Mouse (Mus musculus) lung, postnatal 0 days (tissue): ENCODE data around the gene Pde8b. TPM values are rescaled to one million over a fixed set of nuclear protein-coding genes. Genes with fewer than 3 reads are reported as not detected.
A peak's percentile ranks its signal among the peaks of the same experiment; 100 is the strongest.

Experiments used
- ATAC-seq: fragments of 200-750 bp; cut with Nextera tagmentation; 2 replicates; pipeline ENCODE4 v1.8.0; 2017; ENCODE audit warnings: moderate library complexity
- DNase-seq: peaks from one replicate; pipeline ENCODE4 v3.0.0-alpha.2; 2016; ENCODE audit warnings: low spot score
- H3K27ac ChIP-seq: fragments of 300-500 bp; sonication (generic); 2 replicates; pipeline ENCODE4 v1.5.1; 2014; ENCODE audit warnings: antibody characterized with exemption, mild to moderate bottlenecking, low read length, mixed read lengths
- H3K27me3 ChIP-seq: fragments of 300-500 bp; sonication (generic); replicated peaks from 2 replicates; pipeline ENCODE4 v1.6.1; 2014; ENCODE audit warnings: low read length, mixed read lengths; ENCODE audit not compliant: insufficient read depth
- H3K36me3 ChIP-seq: fragments of 300-500 bp; sonication (generic); 2 replicates; pipeline ENCODE4 v1.6.1; 2014; ENCODE audit warnings: low read length, mixed read lengths; ENCODE audit not compliant: insufficient read depth
- H3K4me1 ChIP-seq: fragments of 300-500 bp; sonication (generic); 2 replicates; pipeline ENCODE4 v1.6.1; 2014; ENCODE audit warnings: antibody characterized with exemption, low read depth, low read length, mixed read lengths; ENCODE audit not compliant: insufficient read depth
- H3K4me2 ChIP-seq: fragments of 300-500 bp; sonication (generic); replicated peaks from 2 replicates; pipeline ENCODE4 v1.6.1; 2014; ENCODE audit warnings: low read depth, mild to moderate bottlenecking, low read length, moderate library complexity, mixed read lengths
- H3K4me3 ChIP-seq: fragments of 300-500 bp; sonication (generic); 2 replicates; pipeline ENCODE4 v1.5.1; 2014; ENCODE audit warnings: low read depth, low read length
- H3K9ac ChIP-seq: fragments of 300-500 bp; sonication (generic); replicated peaks from 2 replicates; pipeline ENCODE4 v1.6.1; 2014; ENCODE audit warnings: low read depth, mild to moderate bottlenecking
- H3K9me3 ChIP-seq: fragments of 300-500 bp; sonication (generic); 2 replicates; pipeline ENCODE4 v1.6.1; 2016; ENCODE audit warnings: low read length, mixed read lengths
- CTCF ChIP-seq: IDR thresholded peaks from 2 replicates; pipeline ENCODE4 v1.5.1; 2016; ENCODE audit warnings: antibody characterized with exemption, mild to moderate bottlenecking
- EP300 ChIP-seq: IDR thresholded peaks from 2 replicates; pipeline ENCODE4 v1.6.1; 2016; ENCODE audit warnings: antibody characterized with exemption, mild to moderate bottlenecking, control low read depth
- WGBS: fragments of 180-500 bp; shearing (Covaris S2); extraction: QIAGEN DNeasy Blood & Tissue Kit; methylation state at CpG from one replicate; pipeline ENCODE4 v1.1.7; 2014; 5-methylcytosine and 5-hydroxymethylcytosine counted together
- polyA plus RNA-seq: library from polyadenylated mRNA; unstranded; fragments of >200 nt; fragmentation: Nextera tagmentation; extraction: Ambion mirVana; gene quantifications from 2 replicates; pipeline ENCODE4 v1.2.1, GENCODE M21; 2015

Gene Pde8b
- polyA plus RNA-seq, 1 experiment from 2014 or later = 18.1 TPM

DNA sequence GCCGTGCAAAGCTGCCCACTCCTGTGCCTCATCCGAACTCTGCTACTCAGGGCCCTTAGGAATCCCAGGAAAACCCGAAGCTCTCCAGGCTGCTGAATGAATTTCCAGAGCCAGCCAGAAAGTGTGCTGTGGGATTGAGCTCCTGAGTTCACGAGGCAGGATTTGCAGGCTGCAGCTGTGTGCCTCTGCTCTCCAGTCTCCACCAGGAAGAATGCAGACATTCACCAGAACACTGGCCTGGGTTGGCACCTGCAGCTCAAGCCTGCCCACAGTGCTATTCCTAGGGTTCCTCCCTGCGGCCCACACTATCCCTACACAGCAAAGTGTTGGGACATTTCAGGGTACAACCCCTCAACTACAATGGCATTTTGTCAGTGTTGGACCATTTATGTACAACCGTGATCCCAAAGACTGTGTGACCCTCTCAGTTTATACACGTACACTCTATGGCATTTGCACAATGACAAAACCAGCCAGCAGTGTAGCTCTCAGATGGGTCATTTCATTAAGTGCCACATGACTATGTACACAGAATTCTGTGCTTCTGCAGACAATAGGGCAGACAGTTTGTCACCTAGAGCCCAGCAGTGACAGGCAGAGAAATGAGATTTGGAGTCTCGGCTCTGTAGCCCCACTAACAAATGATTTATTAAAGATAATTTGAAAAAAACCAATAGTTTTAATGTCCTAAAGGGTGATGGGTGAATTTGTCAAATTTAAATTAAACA is 176.5 kb downstream of the Pde8b start:
- 57% methylated on average over 8 of the region's 8 CpGs for WGBS
- H3K36me3 ChIP-seq = no peaks in the 10 kb centered on the region
- DNase-seq (no peak), ATAC-seq (no peak)
- TF ChIP-seq EP300 (no peak), CTCF (no peak)
- H3K4me3 ChIP-seq = no peak overlapping the region
- no peaks in the 10 kb centered on the region for H3K4me1 ChIP-seq
- H3K27me3 ChIP-seq = no peaks in the 10 kb centered on the region
- H3K4me2 ChIP-seq = no peak overlapping the region
- H3K9ac ChIP-seq = no peak overlapping the region
- no peaks in the 10 kb centered on the region for H3K9me3 ChIP-seq
- no peak overlapping the region for H3K27ac ChIP-seq

- DNase-seq (no peak), ATAC-seq (no peak)
- Histone ChIP-seq H3K27me3 (no peaks in the 10 kb centered on the region), H3K4me2 (no peak overlapping the region), H3K4me1 (no peaks in the 10 kb centered on the region), H3K36me3 (no peaks in the 10 kb centered on the region), H3K9ac (no peak overlapping the region), H3K4me3 (no peak overlapping the region), H3K27ac (no peak overlapping the region), H3K9me3 (no peaks in the 10 kb centered on the region)
- TF ChIP-seq CTCF = peak; percentile 46
- no peak for TF ChIP-seq EP300
Measured at GRCm38 (mm10) chr13:95070268-95070667, 179.9 kb downstream of the Pde8b start.

DNA sequence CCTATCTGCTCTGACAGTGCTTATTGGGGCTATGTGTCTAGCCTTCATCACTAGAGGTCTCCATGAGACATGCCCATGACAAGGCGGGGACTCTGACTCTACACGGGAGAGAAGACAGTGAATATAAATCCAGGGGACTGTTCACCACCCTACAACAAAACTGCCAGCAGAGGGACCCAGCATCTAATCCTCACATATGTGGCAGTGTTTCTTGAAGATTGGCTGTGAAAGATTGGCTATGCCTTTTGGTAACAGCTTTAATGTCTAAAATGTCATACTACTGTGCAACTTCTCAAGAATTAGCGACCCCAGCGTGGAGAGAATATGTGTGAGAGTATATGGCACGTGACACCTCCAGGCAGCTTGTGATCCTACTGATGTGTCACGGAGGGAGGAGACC is 182.3 kb downstream of the Pde8b start:
- 58% methylated on average over 6 of the region's 6 CpGs for WGBS
- Histone ChIP-seq H3K4me3 (no peak overlapping the region), H3K4me1 (no peaks in the 10 kb centered on the region), H3K9me3 (no peaks in the 10 kb centered on the region), H3K27ac (no peak overlapping the region), H3K4me2 (no peak overlapping the region), H3K9ac (no peak overlapping the region), H3K27me3 (no peaks in the 10 kb centered on the region), H3K36me3 (no peaks in the 10 kb centered on the region)
- DNase-seq (peak; percentile 34), ATAC-seq (peak; percentile 17; the same call in 1 of the 2 replicates)
- TF ChIP-seq EP300 = no peak
- TF ChIP-seq CTCF = peak; percentile 61

- 50% methylated on average over 4 of the region's 4 CpGs for WGBS
Measured at GRCm38 (mm10) chr13:95063390-95064017, 186.6 kb downstream of the Pde8b start.

GRCm38 (mm10) chr13:95058885-95059284 is 191.3 kb downstream of the Pde8b start:
- H3K36me3 ChIP-seq = no peaks in the 10 kb centered on the region
- ATAC-seq (no peak), DNase-seq (no peak)
- H3K9me3 ChIP-seq = no peaks in the 10 kb centered on the region
- no peak overlapping the region for H3K9ac ChIP-seq
- H3K4me3 ChIP-seq = no peak overlapping the region
- 70% methylated on average over 4 of the region's 4 CpGs for WGBS
- no peaks in the 10 kb centered on the region for H3K27me3 ChIP-seq
- H3K27ac ChIP-seq = no peak overlapping the region
- H3K4me2 ChIP-seq = no peak overlapping the region
- H3K4me1 ChIP-seq = no peaks in the 10 kb centered on the region
- TF ChIP-seq CTCF = no peak
- TF ChIP-seq EP300 = no peak

More at GRCm38 (mm10) chr13:95063390-95064017, 186.6 kb downstream of the Pde8b start:
- ATAC-seq (no peak), DNase-seq (no peak)
- TF ChIP-seq EP300 (no peak), CTCF (no peak)
- Histone ChIP-seq H3K9ac (no peak overlapping the region), H3K4me3 (no peak overlapping the region), H3K27me3 (no peaks in the 10 kb centered on the region), H3K4me2 (no peak overlapping the region), H3K9me3 (no peaks in the 10 kb centered on the region), H3K27ac (no peak overlapping the region), H3K36me3 (no peaks in the 10 kb centered on the region), H3K4me1 (no peaks in the 10 kb centered on the region)

- no peak overlapping the region for H3K4me2 ChIP-seq
- H3K4me3 ChIP-seq = no peak overlapping the region
- peak; percentile 62 for ATAC-seq
- H3K27me3 ChIP-seq = no peaks in the 10 kb centered on the region
- no peaks in the 10 kb centered on the region for H3K4me1 ChIP-seq
- H3K9ac ChIP-seq = no peak overlapping the region
- H3K27ac ChIP-seq = no peak overlapping the region
- WGBS = 65% methylated on average over 11 of the region's 11 CpGs
- no peaks in the 10 kb centered on the region for H3K9me3 ChIP-seq
- peak; percentile 61 for DNase-seq
- no peak for TF ChIP-seq EP300
- TF ChIP-seq CTCF = no peak
- H3K36me3 ChIP-seq = no peaks in the 10 kb centered on the region
Measured at GRCm38 (mm10) chr13:95056501-95057280, 193.4 kb downstream of the Pde8b start.
